Mouse (Mus musculus) testis, postnatal 14 days (tissue): ENCODE measurements around the gene Ucn.

ENCODE experiments used
- DNase-seq: peaks from one replicate; pipeline ENCODE4 v3.0.0; 2021; ENCODE audit warnings: low spot score

Gene Ucn

GRCm38 (mm10) chr5:31138241-31138967 lies at the start of gene Ucn:
Ucn (minus strand) TSS chr5:31138829.
- DNase-seq: no peak

- DNase-seq: no peak
Observed at GRCm38 (mm10) chr5:31183678-31184077, 45.0 kb upstream of the Ucn start.

- DNase-seq: no peak
Observed at GRCm38 (mm10) chr5:31181183-31181770, 42.6 kb upstream of the Ucn start.

- DNase-seq: peak; percentile 94
Observed at GRCm38 (mm10) chr5:31179766-31180630, 41.4 kb upstream of the Ucn start, which contains the start of the genes Gm29609 and Gtf3c2. Gm29609 (minus strand) TSS chr5:31179911. Gtf3c2 (minus strand) TSS chr5:31180144.

- peak; percentile 43 for DNase-seq
Observed at GRCm38 (mm10) chr5:31179301-31179765, 40.7 kb upstream of the Ucn start.

GRCm38 (mm10) chr5:31168630-31169029 lies 30.0 kb upstream of the Ucn start:
- DNase-seq: no peak

- DNase-seq: no peak
Observed at GRCm38 (mm10) chr5:31164878-31165277, 26.2 kb upstream of the Ucn start.

- DNase-seq: no peak
Observed at GRCm38 (mm10) chr5:31162462-31162861, 23.8 kb upstream of the Ucn start.

- peak; percentile 86 for DNase-seq
Observed at GRCm38 (mm10) chr5:31154152-31154553, 15.5 kb upstream of the Ucn start, which contains the start of gene Mpv17. Mpv17 (minus strand) TSS chr5:31154251.

GRCm38 (mm10) chr5:31153516-31154151 lies 15.0 kb upstream of the Ucn start:
- DNase-seq: no peak

- no peak for DNase-seq
Observed at GRCm38 (mm10) chr5:31151746-31152145, 13.1 kb upstream of the Ucn start.

GRCm38 (mm10) chr5:31149781-31150180 lies 11.2 kb upstream of the Ucn start:
- DNase-seq: no peak

- DNase-seq: no peak
Observed at GRCm38 (mm10) chr5:31138968-31139425, 368 bp upstream of the Ucn start.

GRCm38 (mm10) chr5:31137658-31138057 lies 971 bp downstream of the Ucn start:
- no peak for DNase-seq

- no peak for DNase-seq
Observed at GRCm38 (mm10) chr5:31136730-31137424, 1.8 kb downstream of the Ucn start.

GRCm38 (mm10) chr5:31126050-31126449 lies 12.6 kb downstream of the Ucn start:
- DNase-seq: no peak

- DNase-seq: no peak
Observed at GRCm38 (mm10) chr5:31123481-31123880, 15.1 kb downstream of the Ucn start.

GRCm38 (mm10) chr5:31121111-31121510 lies 17.5 kb downstream of the Ucn start:
- DNase-seq: no peak

GRCm38 (mm10) chr5:31116912-31117311 lies 21.7 kb downstream of the Ucn start:
- DNase-seq: no peak

- DNase-seq: no peak
Observed at GRCm38 (mm10) chr5:31116354-31116753, 22.3 kb downstream of the Ucn start, which contains the start of gene Trim54. Trim54 (plus strand) TSS chr5:31116712.

GRCm38 (mm10) chr5:31110781-31111180 lies 27.8 kb downstream of the Ucn start:
- no peak for DNase-seq
